Mouse (Mus musculus) G1E (cell line): Measurements from ENCODE around the gene Ms4a6d.
A peak's percentile ranks its signal among the peaks of the same experiment; 100 is the strongest.

Experiments
- CTCF ChIP-seq: IDR thresholded peaks from 2 replicates; pipeline ENCODE4 v1.5.1; 2012; ENCODE audit warnings: low read depth, low read length, inconsistent platforms, mixed read lengths
- GATA2 ChIP-seq: IDR thresholded peaks from 2 replicates; pipeline ENCODE4 v1.6.1; 2012; ENCODE audit warnings: low read depth, low read length, inconsistent platforms, borderline replicate concordance
- POLR2AphosphoS5 ChIP-seq: IDR thresholded peaks from 2 replicates; pipeline ENCODE4 v1.6.1; 2012; ENCODE audit warnings: low read depth, low read length, inconsistent platforms; ENCODE audit not compliant: insufficient replicate concordance
- TAL1 ChIP-seq: conservative IDR thresholded peaks from 2 replicates; pipeline ENCODE4 v1.6.1; 2012; ENCODE audit warnings: low read depth, low read length, inconsistent platforms, mixed read lengths

GRCm38 (mm10) chr19:11613084-11613483 is 8.4 kb upstream of the Ms4a6d start:
- TF ChIP-seq POLR2AphosphoS5, result no peak
- no peak for TF ChIP-seq CTCF
- TF ChIP-seq TAL1, result peak; percentile 61; the same call in 1 of the 2 replicates
- TF ChIP-seq GATA2, result no peak
